10 mouse cellular contexts compared by ENCODE assay signal in genomic region chr4:140421926-140422585, GRCm38 (mm10).
DNase-seq lines count a peak whose midpoint lies in the region; ATAC-seq and TF ChIP-seq lines count a peak whose summit lies in the region.
"Had no signal": no experiment of that assay in that cellular context is flagged by ENCODE, and none has a peak within 500 bp of the region (broad histone marks: within the 10 kb centered on the region; RNA-seq: fewer than 3 reads in every experiment).

No protein-coding gene starts in this region.

- no peaks in the 10 kb centered on the region for H3K4me1 ChIP-seq in midbrain, embryonic 11.5 days (ENCODE audit: control insufficient read depth, insufficient read depth, low read length)
- no peaks in the 10 kb centered on the region for H3K4me1 ChIP-seq in midbrain, embryonic 16.5 days (ENCODE audit: control insufficient read depth, insufficient read depth, low read length)
- H3K4me1 ChIP-seq in kidney, postnatal 0 days (replicated peaks; ENCODE audit: insufficient read depth, low read length), result no peaks in the 10 kb centered on the region
- H3K4me1 ChIP-seq in forebrain, embryonic 15.5 days, result no peaks in the 10 kb centered on the region
- H3K4me1 ChIP-seq: embryonic facial prominence, embryonic 12.5 days had no signal

- TF ChIP-seq CTCF in kidney, postnatal 0 days (IDR thresholded peaks at IDR 0.05; ENCODE audit: low read depth), result no peak

- no peaks in the 10 kb centered on the region for H3K9me3 ChIP-seq in midbrain, embryonic 11.5 days (ENCODE audit: control insufficient read depth, low read length)
- H3K9me3 ChIP-seq in midbrain, embryonic 16.5 days (replicated peaks; ENCODE audit: control insufficient read depth, low read length, poor library complexity, severe bottlenecking), result no peaks in the 10 kb centered on the region
- no peaks in the 10 kb centered on the region for H3K9me3 ChIP-seq in kidney, postnatal 0 days (replicated peaks; ENCODE audit: low read length)
- H3K9me3 ChIP-seq in forebrain, embryonic 15.5 days, result no peaks in the 10 kb centered on the region
- H3K9me3 ChIP-seq: embryonic facial prominence, embryonic 12.5 days had no signal

- H3K36me3 ChIP-seq in midbrain, embryonic 11.5 days (ENCODE audit: control insufficient read depth, insufficient read depth, low read length), result no peaks in the 10 kb centered on the region
- no peaks in the 10 kb centered on the region for H3K36me3 ChIP-seq in midbrain, embryonic 16.5 days (ENCODE audit: control insufficient read depth, insufficient read depth, low read length)
- no peaks in the 10 kb centered on the region for H3K36me3 ChIP-seq in kidney, postnatal 0 days (ENCODE audit: insufficient read depth, low read length)
- no peaks in the 10 kb centered on the region for H3K36me3 ChIP-seq in forebrain, embryonic 15.5 days
- H3K36me3 ChIP-seq: embryonic facial prominence, embryonic 12.5 days had no signal

- no peak for ATAC-seq in midbrain, embryonic 11.5 days (ENCODE audit: low FRiP score)
- no peak for ATAC-seq in midbrain, embryonic 16.5 days
- no peak for ATAC-seq in kidney, postnatal 0 days (replicated peaks; ENCODE audit: low FRiP score, low read depth)
- ATAC-seq in forebrain, embryonic 15.5 days (replicated peaks), result no peak
- ATAC-seq in megakaryocyte, adult 5-6 weeks (ENCODE audit: poor library complexity, severe bottlenecking), result no peak
- ATAC-seq: hindbrain, embryonic 16.5 days had no signal

- H3K4me3 ChIP-seq in midbrain, embryonic 11.5 days (ENCODE audit: low read depth, low read length), result no peak overlapping the region
- H3K4me3 ChIP-seq in midbrain, embryonic 16.5 days (ENCODE audit: low read depth, low read length), result no peak overlapping the region
- H3K4me3 ChIP-seq in kidney, postnatal 0 days (replicated peaks; ENCODE audit: low read depth, low read length), result no peak overlapping the region
- H3K4me3 ChIP-seq in forebrain, embryonic 15.5 days, result no peak overlapping the region
- H3K4me3 ChIP-seq: embryonic facial prominence, embryonic 12.5 days had no signal

- H3K27ac ChIP-seq in midbrain, embryonic 11.5 days (ENCODE audit: low read depth, low read length), result no peak overlapping the region
- no peak overlapping the region for H3K27ac ChIP-seq in midbrain, embryonic 16.5 days (ENCODE audit: low read length)
- no peak overlapping the region for H3K27ac ChIP-seq in kidney, postnatal 0 days
- H3K27ac ChIP-seq in forebrain, embryonic 15.5 days (replicated peaks), result no peak overlapping the region
- H3K27ac ChIP-seq: embryonic facial prominence, embryonic 12.5 days had no signal

- peak; percentile 51 to 54 for DNase-seq in cerebellum, postnatal 10 days
- DNase-seq in cerebellum, adult 18-20 months, result no peak
- peak; percentile 33 for DNase-seq in midbrain, embryonic 11.5 days (ENCODE audit: low spot score, missing footprints)
- DNase-seq in kidney, postnatal 0 days (ENCODE audit: low spot score), result peak; percentile 11
- DNase-seq in yolk sac, embryonic 10.5 days (ENCODE audit: low spot score), result peak; percentile 80

- no peaks in the 10 kb centered on the region for H3K27me3 ChIP-seq in midbrain, embryonic 11.5 days (ENCODE audit: control insufficient read depth, insufficient read depth, low read length)
- H3K27me3 ChIP-seq in midbrain, embryonic 16.5 days (ENCODE audit: control insufficient read depth, insufficient read depth, low read depth, low read length), result no peaks in the 10 kb centered on the region
- no peaks in the 10 kb centered on the region for H3K27me3 ChIP-seq in kidney, postnatal 0 days (ENCODE audit: insufficient read depth, low read length)
- no peaks in the 10 kb centered on the region for H3K27me3 ChIP-seq in forebrain, embryonic 15.5 days
- H3K27me3 ChIP-seq: embryonic facial prominence, embryonic 12.5 days had no signal

- H3K9ac ChIP-seq in midbrain, embryonic 11.5 days (ENCODE audit: low read length), result no peak overlapping the region
- H3K9ac ChIP-seq in midbrain, embryonic 16.5 days (ENCODE audit: low read depth, low read length), result no peak overlapping the region
- H3K9ac ChIP-seq in kidney, postnatal 0 days (ENCODE audit: low read depth, low read length), result no peak overlapping the region
- H3K9ac ChIP-seq in forebrain, embryonic 15.5 days (replicated peaks), result no peak overlapping the region
- H3K9ac ChIP-seq: embryonic facial prominence, embryonic 12.5 days had no signal

- WGBS in midbrain, embryonic 11.5 days, result 76% methylated on average over 7 of the region's 7 CpGs
- WGBS in midbrain, embryonic 16.5 days, result 62% methylated on average over 7 of the region's 7 CpGs
- WGBS in kidney, postnatal 0 days, result 66% methylated on average over 7 of the region's 7 CpGs
- WGBS in forebrain, embryonic 15.5 days, result 58% methylated on average over 7 of the region's 7 CpGs

- H3K4me2 ChIP-seq in midbrain, embryonic 11.5 days, result no peak overlapping the region
- H3K4me2 ChIP-seq in midbrain, embryonic 16.5 days (ENCODE audit: low read length), result no peak overlapping the region
- no peak overlapping the region for H3K4me2 ChIP-seq in kidney, postnatal 0 days (ENCODE audit: low read length)
- no peak overlapping the region for H3K4me2 ChIP-seq in forebrain, embryonic 15.5 days (replicated peaks)
- H3K4me2 ChIP-seq: embryonic facial prominence, embryonic 12.5 days had no signal

Comparison
In these comparisons a context has a peak if more than half of its experiments do, and no peak if none do; other contexts are left out.
1. DNase-seq: peak in cerebellum, postnatal 10 days (2 of 2), midbrain, embryonic 11.5 days (single experiment), kidney, postnatal 0 days (single experiment) and yolk sac, embryonic 10.5 days (single experiment); none in cerebellum, adult 18-20 months (0 of 2).